Mouse (Mus musculus): ENCODE data around the gene Hmg20a.
A peak's percentile ranks its signal among the peaks of the same experiment; 100 is the strongest.
"Not testable (repeated sequence)": the region's sequence is repeated elsewhere in the genome, so short reads cannot be mapped to it uniquely, and the experiment has no call there.

Hmg20a gene

GRCm38 (mm10) chr9:56417948-56418737 is at the start of gene Hmg20a, which contains the start of gene Peak1:
Hmg20a (plus strand) TSS chr9:56418609.
Peak1 (minus strand) TSS chr9:56418067.
- DNase-seq (ENCODE audit: low spot score) = peak; percentile 99

GRCm38 (mm10) chr9:56368814-56369213 is 49.6 kb upstream of the Hmg20a start:
- no peak for DNase-seq (ENCODE audit: low spot score)

- DNase-seq (ENCODE audit: low spot score) = no peak
Measured at GRCm38 (mm10) chr9:56370710-56371109, 47.7 kb upstream of the Hmg20a start.

- no peak for DNase-seq (ENCODE audit: low spot score)
Measured at GRCm38 (mm10) chr9:56374401-56374800, 44.0 kb upstream of the Hmg20a start.

- no peak for DNase-seq (ENCODE audit: low spot score)
Measured at GRCm38 (mm10) chr9:56382786-56383185, 35.6 kb upstream of the Hmg20a start.

- DNase-seq (ENCODE audit: low spot score) = no peak
Measured at GRCm38 (mm10) chr9:56392857-56393256, 25.6 kb upstream of the Hmg20a start.

GRCm38 (mm10) chr9:56396306-56396705 is 22.1 kb upstream of the Hmg20a start:
- DNase-seq (ENCODE audit: low spot score) = no peak

GRCm38 (mm10) chr9:56404619-56405018 is 13.8 kb upstream of the Hmg20a start:
- DNase-seq (ENCODE audit: low spot score) = no peak

- no peak for DNase-seq (ENCODE audit: low spot score)
Measured at GRCm38 (mm10) chr9:56409928-56410327, 8.5 kb upstream of the Hmg20a start.

- no peak for DNase-seq (ENCODE audit: low spot score)
Measured at GRCm38 (mm10) chr9:56412716-56413115, 5.7 kb upstream of the Hmg20a start.

- DNase-seq (ENCODE audit: low spot score) = no peak
Measured at GRCm38 (mm10) chr9:56414322-56414721, 4.1 kb upstream of the Hmg20a start.

GRCm38 (mm10) chr9:56415393-56415792 is 3.0 kb upstream of the Hmg20a start:
- no peak for DNase-seq (ENCODE audit: low spot score)

GRCm38 (mm10) chr9:56415935-56416607 is 2.3 kb upstream of the Hmg20a start:
- DNase-seq (ENCODE audit: low spot score) = no peak

GRCm38 (mm10) chr9:56417415-56417947 is 928 bp upstream of the Hmg20a start:
- DNase-seq (ENCODE audit: low spot score) = peak; percentile 77

GRCm38 (mm10) chr9:56418738-56419239 is 380 bp downstream of the Hmg20a start:
- DNase-seq (ENCODE audit: low spot score) = peak; percentile 68

- DNase-seq (ENCODE audit: low spot score) = no peak
Measured at GRCm38 (mm10) chr9:56420236-56420635, 1.8 kb downstream of the Hmg20a start.

GRCm38 (mm10) chr9:56420892-56421601 is 2.6 kb downstream of the Hmg20a start:
- DNase-seq (ENCODE audit: low spot score) = no peak

- DNase-seq (ENCODE audit: low spot score) = no peak
Measured at GRCm38 (mm10) chr9:56421991-56422390, 3.6 kb downstream of the Hmg20a start.

GRCm38 (mm10) chr9:56424861-56425260 is 6.5 kb downstream of the Hmg20a start:
- DNase-seq (ENCODE audit: low spot score) = no peak

GRCm38 (mm10) chr9:56435821-56436526 is 17.6 kb downstream of the Hmg20a start:
- no peak for DNase-seq (ENCODE audit: low spot score)

- DNase-seq (ENCODE audit: low spot score) = not testable (repeated sequence)
Measured at GRCm38 (mm10) chr9:56437300-56437892, 19.0 kb downstream of the Hmg20a start.
